Mouse (Mus musculus): ENCODE data around the gene Traf1.

Gene Traf1

GRCm38 (mm10) chr2:34938269-34939208 is 23.0 kb downstream of the Traf1 start:
- DNase-seq, result no peak

- no peak for DNase-seq
These were observed 24.1 kb downstream of the Traf1 start for GRCm38 (mm10) chr2:34937460-34937859.

- no peak for DNase-seq
These were observed 34.3 kb downstream of the Traf1 start for GRCm38 (mm10) chr2:34927320-34927719.

- DNase-seq, result no peak
These were observed 38.8 kb downstream of the Traf1 start for GRCm38 (mm10) chr2:34922729-34923128.

GRCm38 (mm10) chr2:34920144-34920543 is 41.4 kb downstream of the Traf1 start:
- DNase-seq, result no peak

GRCm38 (mm10) chr2:34915103-34915502 is 46.5 kb downstream of the Traf1 start:
- DNase-seq, result no peak

GRCm38 (mm10) chr2:34914823-34915082 is 46.8 kb downstream of the Traf1 start:
- no peak for DNase-seq

- no peak for DNase-seq
These were observed 47.3 kb downstream of the Traf1 start for GRCm38 (mm10) chr2:34914069-34914822.

GRCm38 (mm10) chr2:34913218-34914068 is 48.1 kb downstream of the Traf1 start, which contains the start of gene Phf19:
TSS of gene Phf19 (minus strand) at chr2:34914026.
- DNase-seq, result no peak

- DNase-seq, result no peak
These were observed 49.0 kb downstream of the Traf1 start for GRCm38 (mm10) chr2:34912613-34913012.

- no peak for DNase-seq
These were observed 49.7 kb downstream of the Traf1 start for GRCm38 (mm10) chr2:34911871-34912270.

- DNase-seq, result no peak
These were observed 51.9 kb downstream of the Traf1 start for GRCm38 (mm10) chr2:34909719-34910118.

- peak; percentile 33 for DNase-seq
These were observed 54.5 kb downstream of the Traf1 start for GRCm38 (mm10) chr2:34906861-34907604.

- no peak for DNase-seq
These were observed 55.1 kb downstream of the Traf1 start for GRCm38 (mm10) chr2:34906426-34906825.

GRCm38 (mm10) chr2:34904849-34905542 is 56.6 kb downstream of the Traf1 start:
- DNase-seq, result peak; percentile 99

- DNase-seq, result no peak
These were observed 57.7 kb downstream of the Traf1 start for GRCm38 (mm10) chr2:34903652-34904405.

GRCm38 (mm10) chr2:34903191-34903590 is 58.4 kb downstream of the Traf1 start:
- DNase-seq, result no peak

GRCm38 (mm10) chr2:34902731-34903130 is 58.8 kb downstream of the Traf1 start:
- peak; percentile 52 for DNase-seq

GRCm38 (mm10) chr2:34901726-34902125 is 59.8 kb downstream of the Traf1 start:
- no peak for DNase-seq

- no peak for DNase-seq
These were observed 61.2 kb downstream of the Traf1 start for GRCm38 (mm10) chr2:34900412-34900811.

- DNase-seq, result no peak
These were observed 61.9 kb downstream of the Traf1 start for GRCm38 (mm10) chr2:34899682-34900081.

Data from kidney, adult 18-20 months (tissue).